Mouse (Mus musculus): Measurements from ENCODE around the gene Arl11. TPM values are rescaled to one million over a fixed set of nuclear protein-coding genes. Genes with fewer than 3 reads are reported as not detected.

Gene Arl11
- total and polyA plus RNA-seq, 3 experiments, result 0.12 to 0.68 TPM; not detected in 1

GRCm38 (mm10) chr14:61360131-61360980 is 50.8 kb downstream of the Arl11 start, which contains the start of gene Ebpl:
TSS of gene Ebpl (minus strand) at chr14:61360439.
- H3K27ac ChIP-seq (ENCODE audit: control insufficient read depth, low read depth, low read length), result peak within 1 kb of the TSS; percentile 66
- H3K27me3 ChIP-seq (ENCODE audit: control insufficient read depth in 1 of 2, insufficient read depth in 2 of 2, low read length in 2 of 2), result no peaks in the 10 kb centered on the region
- H3K4me1 ChIP-seq (ENCODE audit: control insufficient read depth in 1 of 2, insufficient read depth in 2 of 2, low read length in 2 of 2), result peaks cover 2 to 10% of the 10 kb centered on the region in 2 experiments; a peak in 2 of 4 replicates
- H3K79me2 ChIP-seq (ENCODE audit: control insufficient read depth, insufficient read depth, low read length, poor library complexity), result no peaks in the 10 kb centered on the region; the same call in 1 of the 2 replicates
- peak within 1 kb of the TSS; percentile 63 to 84 for H3K4me3 ChIP-seq (ENCODE audit: control insufficient read depth in 1 of 2, insufficient read depth in 1 of 2, low read depth in 2 of 2, low read length in 2 of 2)
- TF ChIP-seq SIN3A (IDR thresholded peaks at IDR 0.05; ENCODE audit: low read length) (peak; percentile 44; the same call in 1 of the 2 replicates), EP300 (IDR thresholded peaks at IDR 0.05; ENCODE audit: low read depth in 1 of 2, low read length in 2 of 2) (no peak), TBP (IDR thresholded peaks at IDR 0.05; ENCODE audit: low read depth, low read length) (peak; percentile 20; the same call in 1 of the 2 replicates), E2F4 (IDR thresholded peaks at IDR 0.05; ENCODE audit: borderline replicate concordance, low read depth, low read length) (no peak), ZNF384 (IDR thresholded peaks at IDR 0.05; ENCODE audit: low read depth, low read length) (no peak), MYC (IDR thresholded peaks at IDR 0.05; ENCODE audit: low read depth, low read length) (no peak), TCF12 (IDR thresholded peaks at IDR 0.05; ENCODE audit: low read depth, low read length) (peak; percentile 30; the same call in 1 of the 2 replicates), POLR2AphosphoS5 (IDR thresholded peaks at IDR 0.05; ENCODE audit: borderline replicate concordance, low read depth, low read length) (no peak), GATA1 (IDR thresholded peaks at IDR 0.05; ENCODE audit: low read depth, low read length) (no peak), POLR2A (IDR thresholded peaks at IDR 0.05; ENCODE audit: control insufficient read depth in 1 of 2, insufficient read depth in 1 of 2, low read depth in 1 of 2, low read length in 2 of 2, poor library complexity in 1 of 2) (peak; percentile 29 to 82; a peak in 2 of 4 replicates), ELF1 (IDR thresholded peaks at IDR 0.05; ENCODE audit: low read depth, low read length) (no peak), NRF1 (IDR thresholded peaks at IDR 0.05; ENCODE audit: insufficient read depth, low read depth, low read length, poor library complexity, severe bottlenecking) (peak; percentile 72), UBTF (IDR thresholded peaks at IDR 0.05; ENCODE audit: borderline replicate concordance, insufficient read depth, low read depth, low read length) (peak; percentile 95; the same call in 1 of the 2 replicates), CHD1 (IDR thresholded peaks at IDR 0.05; ENCODE audit: low read depth, low read length) (peak; percentile 68; the same call in 1 of the 2 replicates), ZMIZ1 (IDR thresholded peaks at IDR 0.05; ENCODE audit: low read depth, low read length) (peak; percentile 76; the same call in 1 of the 2 replicates), KAT2A (conservative IDR thresholded peaks at IDR 0.05; ENCODE audit: low read depth, low read length) (no peak), MAZ (IDR thresholded peaks at IDR 0.05; ENCODE audit: low read depth, low read length) (peak; percentile 75; the same call in 1 of the 2 replicates), MYB (IDR thresholded peaks at IDR 0.05; ENCODE audit: low read depth, low read length) (no peak), BHLHE40 (IDR thresholded peaks at IDR 0.05; ENCODE audit: borderline replicate concordance, low read depth, low read length) (no peak), ZKSCAN1 (IDR thresholded peaks at IDR 0.05; ENCODE audit: low read depth, low read length) (no peak), USF2 (IDR thresholded peaks at IDR 0.05; ENCODE audit: borderline replicate concordance in 1 of 2, insufficient read depth in 1 of 2, low read depth in 1 of 2, low read length in 2 of 2) (no peak), NELFE (IDR thresholded peaks at IDR 0.05; ENCODE audit: low read depth, low read length) (peak; percentile 78), MAFK (IDR thresholded peaks at IDR 0.05; ENCODE audit: borderline replicate concordance, low read depth, low read length) (no peak), CTCF (IDR thresholded peaks at IDR 0.05 in 2 of 3, conservative IDR thresholded peaks at IDR 0.05 in 1 of 3; ENCODE audit: control insufficient read depth in 1 of 3, insufficient read depth in 1 of 3, low read depth in 2 of 3, low read length in 3 of 3, poor library complexity in 1 of 3, severe bottlenecking in 1 of 3) (no peak), MXI1 (IDR thresholded peaks at IDR 0.05; ENCODE audit: low read depth, low read length) (peak; percentile 71), HCFC1 (IDR thresholded peaks at IDR 0.05; ENCODE audit: low read depth, low read length) (peak; percentile 57), CHD2 (IDR thresholded peaks at IDR 0.05; ENCODE audit: low read length) (no peak), ZC3H11A (IDR thresholded peaks at IDR 0.05; ENCODE audit: low read depth, low read length) (no peak), POLR2AphosphoS2 (IDR thresholded peaks at IDR 0.05; ENCODE audit: low read length) (peak; percentile 90), TAL1 (IDR thresholded peaks at IDR 0.05; ENCODE audit: low read length) (no peak)
- H3K9me3 ChIP-seq (replicated peaks; ENCODE audit: insufficient read depth, low read length), result no peaks in the 10 kb centered on the region
- DNase-seq (ENCODE audit: low read depth, low spot score), result peak; percentile 93
- H3K9ac ChIP-seq (ENCODE audit: control insufficient read depth, low read depth, low read length, poor library complexity, severe bottlenecking), result peak within 1 kb of the TSS; percentile 73
- H3K36me3 ChIP-seq (ENCODE audit: control insufficient read depth in 1 of 2, insufficient read depth in 2 of 2, low read length in 2 of 2), result peaks cover 0 to 13% of the 10 kb centered on the region in 2 experiments; a peak in 2 of 4 replicates
